Mouse (Mus musculus) lung, adult 18-20 months (tissue): ENCODE measurements around the gene Snai3.

Experiments
- DNase-seq, 2 experiments: peaks; one replicate each; pipeline ENCODE4 v3.0.0; 2022; ENCODE audit warnings: mixed read lengths in 2 of 2

Snai3 gene

DNA sequence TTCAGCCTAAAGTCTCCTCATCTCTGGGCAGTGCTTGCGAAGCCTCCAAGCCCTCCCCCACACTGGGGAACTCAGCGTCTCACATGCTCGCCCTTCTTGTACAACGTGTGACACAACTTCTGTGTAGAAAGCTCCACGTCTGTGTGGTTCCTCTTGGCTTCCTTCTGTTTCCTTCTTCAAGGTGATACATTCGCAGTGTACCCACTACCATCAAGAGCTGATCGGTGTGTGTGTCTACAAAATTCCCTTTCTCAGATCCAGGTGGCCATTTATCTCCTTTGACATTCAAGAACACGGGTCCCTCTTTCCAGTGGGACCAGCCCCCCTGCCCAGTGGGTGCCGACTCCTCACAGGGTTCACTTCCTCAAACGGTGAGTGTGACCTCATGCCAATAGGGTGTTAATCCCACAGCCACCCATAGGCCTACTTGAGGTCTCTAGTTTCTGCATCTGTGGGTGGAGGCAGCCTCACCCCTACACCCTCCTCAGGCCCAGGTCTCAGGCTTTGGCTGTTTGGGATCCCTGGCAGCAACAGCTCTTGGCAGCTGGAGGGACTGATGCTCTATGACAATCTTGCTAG is 30.4 kb downstream of the Snai3 start:
- DNase-seq: peak; percentile 45 to 61

DNA sequence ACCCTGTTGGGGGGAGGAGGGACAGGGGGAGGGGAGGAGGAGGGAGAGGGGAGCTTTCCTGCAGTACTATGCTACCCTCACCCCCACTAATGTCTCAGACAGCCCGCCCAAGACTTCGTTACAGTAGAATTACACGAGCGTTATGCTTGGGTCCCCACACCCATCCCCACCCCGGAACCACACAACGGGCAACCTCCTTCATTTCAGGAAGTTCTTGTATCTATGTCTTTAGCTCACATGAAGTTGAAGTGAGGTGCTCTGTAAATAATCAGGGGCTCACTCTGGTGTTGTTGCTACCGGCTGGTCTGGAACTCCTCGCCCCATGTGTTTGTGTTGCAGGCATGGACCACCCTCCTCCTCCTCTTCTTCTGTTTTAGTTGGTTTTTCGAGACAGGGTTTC is 32.4 kb downstream of the Snai3 start:
- no peak for DNase-seq

DNA sequence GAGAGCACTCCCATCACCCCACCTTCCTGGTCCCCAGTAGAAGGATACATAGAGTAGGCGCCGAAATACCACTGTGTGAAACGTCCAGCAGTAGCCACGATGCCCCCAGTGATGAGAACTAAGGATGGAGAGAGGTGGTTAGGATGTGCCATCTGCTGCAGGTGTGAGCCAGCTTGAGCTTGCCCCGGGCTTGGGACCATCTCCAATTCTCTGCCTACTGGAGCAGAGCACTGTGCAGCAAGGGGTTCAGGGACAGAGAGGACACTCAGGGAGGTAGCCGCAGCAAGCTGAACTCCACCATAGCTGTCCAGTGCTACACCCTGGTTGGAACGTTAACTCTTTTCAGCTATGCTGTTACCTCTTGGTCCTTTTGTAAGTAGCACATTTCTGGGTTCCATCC is 32.9 kb downstream of the Snai3 start:
- DNase-seq: no peak

DNA sequence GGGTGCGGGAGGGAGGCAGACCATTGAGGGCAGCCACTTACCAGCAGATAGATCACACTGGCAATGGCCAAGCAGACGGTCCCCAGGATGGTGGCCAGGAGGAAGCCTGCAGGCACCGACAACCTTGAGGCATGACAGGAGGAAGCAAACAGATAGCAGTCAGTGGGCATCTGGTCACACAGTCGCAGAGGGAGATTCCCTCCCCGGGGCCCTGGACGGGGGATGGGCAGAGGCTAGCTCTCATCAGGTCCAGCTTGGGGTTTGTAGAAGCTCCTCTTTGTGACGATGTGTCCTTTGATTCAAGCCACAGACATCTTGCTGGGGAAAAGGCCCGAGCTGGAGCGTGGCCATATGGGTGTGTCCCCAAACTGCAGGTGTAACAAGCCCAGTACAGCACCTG is 34.4 kb downstream of the Snai3 start:
- DNase-seq: no peak

DNA sequence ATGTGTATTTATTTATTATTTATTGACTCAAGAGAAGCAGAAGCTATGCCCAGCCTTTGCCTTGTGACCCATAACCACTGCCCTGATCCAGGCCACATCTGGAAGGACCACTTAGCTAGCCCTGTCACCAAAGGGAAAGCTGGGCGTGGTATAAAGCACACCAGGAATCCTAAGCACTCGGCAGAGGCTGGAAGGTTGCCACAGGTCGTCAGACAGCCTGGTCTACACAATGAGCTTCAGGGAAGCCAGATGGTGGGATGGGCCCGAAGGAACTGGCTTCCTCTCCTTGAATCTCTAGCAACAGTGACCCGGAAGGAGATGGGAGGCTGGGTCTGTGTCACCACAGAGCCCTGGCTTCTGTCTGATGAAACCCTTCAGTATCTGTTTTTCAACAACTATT is 36.9 kb downstream of the Snai3 start:
- peak; percentile 50 to 61 for DNase-seq

DNA sequence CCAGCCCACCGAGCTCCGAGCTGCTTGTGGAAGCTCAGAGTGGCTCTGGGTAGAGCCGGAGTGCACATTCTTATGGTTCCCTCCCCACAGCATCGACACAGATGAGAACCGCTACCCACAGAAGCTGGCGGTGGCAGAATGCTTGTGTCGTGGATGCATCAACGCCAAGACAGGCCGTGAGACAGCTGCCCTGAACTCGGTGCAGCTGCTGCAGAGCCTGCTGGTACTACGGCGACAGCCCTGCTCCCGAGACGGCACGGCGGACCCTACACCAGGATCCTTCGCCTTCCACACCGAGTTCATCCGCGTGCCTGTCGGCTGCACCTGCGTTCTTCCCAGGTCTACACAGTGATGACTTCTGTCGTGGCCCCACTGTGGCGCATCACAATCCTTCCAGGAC is 37.3 kb downstream of the Snai3 start:
- no peak for DNase-seq

DNA sequence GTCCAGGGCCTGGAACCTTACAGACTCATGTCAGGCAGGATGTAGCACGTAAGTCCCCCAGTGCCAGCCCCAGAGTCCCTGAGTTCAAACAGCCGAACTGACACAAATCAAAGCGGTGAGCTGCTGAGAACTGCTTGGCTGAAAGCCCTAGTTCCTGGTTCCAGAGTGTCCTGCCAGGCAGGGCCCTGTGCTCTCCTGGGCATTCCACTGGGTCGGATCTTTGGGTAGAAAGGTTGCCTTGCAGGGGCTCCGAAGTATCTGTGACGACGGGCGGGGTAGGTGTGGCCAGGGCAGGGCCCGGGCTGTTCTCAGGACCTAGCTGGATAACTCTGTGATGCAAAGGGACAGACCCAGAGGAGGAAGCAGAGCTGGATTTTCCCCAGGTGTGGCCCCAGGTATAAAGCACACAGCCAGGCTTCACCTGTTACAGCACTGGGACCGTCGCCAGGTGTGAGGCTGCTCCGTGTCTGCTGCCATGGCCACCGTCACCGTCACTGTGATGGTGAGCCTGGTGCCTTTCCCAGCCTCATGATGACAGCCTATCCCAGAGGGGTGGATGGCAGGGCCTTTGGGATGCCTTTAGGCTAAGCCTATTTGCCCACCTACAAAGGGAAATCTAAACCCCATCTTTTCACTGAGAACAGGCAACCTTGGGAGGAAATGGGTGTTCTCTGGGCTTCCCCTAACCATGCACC is 39.0 kb downstream of the Snai3 start, which contains the start of gene Il17c:
Il17c (plus strand) TSS at position 645 of the 695 bp plus-strand sequence.
- DNase-seq: peak in 1 of 2 experiments; percentile 51

DNA sequence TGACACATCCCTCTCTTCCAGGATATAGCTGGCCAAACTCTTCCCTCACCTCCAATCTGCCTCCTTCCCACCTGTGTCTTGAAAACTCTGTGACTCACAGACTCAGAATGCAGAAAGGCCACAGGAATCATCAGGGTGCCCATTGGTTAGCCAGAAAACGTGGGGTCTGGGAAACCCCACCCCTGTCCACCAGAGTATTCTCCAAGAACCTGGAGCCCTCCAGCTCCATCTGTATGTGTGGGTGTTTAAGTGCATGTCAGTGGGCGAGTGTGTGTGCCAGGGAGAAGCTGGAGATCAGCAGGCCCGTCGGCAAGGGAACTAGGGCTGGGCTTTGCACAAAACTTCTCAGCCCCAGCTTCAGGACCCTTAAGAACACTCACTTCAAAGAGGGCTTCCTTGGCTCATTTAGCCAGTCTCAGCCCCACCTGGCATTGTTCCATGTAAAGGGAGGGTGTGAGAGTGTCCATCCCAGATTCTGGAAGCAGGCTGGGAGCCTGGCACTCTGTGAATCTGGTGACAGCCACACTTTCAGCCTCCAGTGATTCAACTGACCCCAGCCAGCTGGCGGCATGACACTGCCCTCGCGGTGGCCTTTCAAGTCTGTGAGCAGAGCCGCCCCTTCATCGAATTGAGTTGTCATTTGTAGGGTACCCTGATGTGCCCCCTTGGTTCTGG is 40.5 kb downstream of the Snai3 start:
- no peak for DNase-seq

DNA sequence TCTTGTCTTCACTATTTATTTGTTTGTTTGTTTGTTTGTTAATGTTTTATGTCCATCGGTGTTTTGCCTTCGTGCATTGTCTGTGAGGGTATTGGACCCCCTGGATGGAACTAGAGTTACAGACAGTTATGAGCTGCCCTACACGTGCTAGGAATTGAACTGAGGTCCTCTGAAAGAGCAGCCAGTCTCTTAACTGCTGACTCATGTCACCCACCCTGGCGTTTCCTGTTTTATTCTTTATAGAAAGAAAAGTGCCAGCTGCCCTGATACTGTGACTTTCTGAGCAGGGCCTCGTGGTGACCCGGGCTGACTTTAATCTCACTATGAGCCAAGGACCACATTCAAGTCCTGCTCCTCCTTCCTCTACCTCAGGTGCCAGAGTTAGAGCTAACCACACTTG is 45.0 kb downstream of the Snai3 start:
- no peak for DNase-seq

DNA sequence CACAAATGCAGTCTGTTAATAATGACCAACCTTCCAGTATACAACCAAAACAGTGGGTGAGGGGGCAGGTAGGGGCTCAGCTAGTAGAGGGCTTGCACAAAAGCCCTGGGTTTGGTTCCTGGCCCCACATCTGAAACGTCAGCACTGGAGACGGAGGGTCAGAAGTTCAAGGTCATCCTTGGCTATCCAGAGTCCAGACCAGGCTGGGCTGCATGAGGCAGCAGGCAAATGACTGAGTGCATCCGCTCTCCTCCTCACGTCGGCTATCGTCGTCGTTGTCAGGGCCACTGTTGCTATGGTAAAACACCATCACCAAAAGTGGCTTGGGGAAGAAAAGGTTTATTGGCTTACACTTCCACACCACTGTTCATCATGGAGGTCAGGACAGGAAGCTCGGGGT is 46.2 kb downstream of the Snai3 start:
- no peak for DNase-seq

DNA sequence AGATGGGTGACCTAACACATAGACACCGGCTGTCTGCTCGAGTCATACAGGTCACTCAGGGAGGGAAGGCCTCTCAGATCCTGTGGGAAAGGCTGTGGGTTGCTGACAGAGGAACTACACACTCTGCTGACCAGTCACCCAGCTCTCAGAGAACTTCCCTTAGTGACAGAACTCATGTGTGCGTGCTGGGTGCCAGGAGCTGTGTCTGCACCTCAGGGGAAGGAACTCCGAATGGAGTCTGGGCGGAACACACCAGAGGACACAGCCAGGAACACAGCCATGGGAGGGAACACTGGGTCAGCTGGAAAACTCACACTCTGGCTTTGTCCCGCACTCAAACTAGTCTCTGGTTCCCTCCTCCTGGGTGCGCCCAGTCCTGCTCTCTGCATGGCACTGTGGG is 52.9 kb downstream of the Snai3 start:
- DNase-seq: no peak

DNA sequence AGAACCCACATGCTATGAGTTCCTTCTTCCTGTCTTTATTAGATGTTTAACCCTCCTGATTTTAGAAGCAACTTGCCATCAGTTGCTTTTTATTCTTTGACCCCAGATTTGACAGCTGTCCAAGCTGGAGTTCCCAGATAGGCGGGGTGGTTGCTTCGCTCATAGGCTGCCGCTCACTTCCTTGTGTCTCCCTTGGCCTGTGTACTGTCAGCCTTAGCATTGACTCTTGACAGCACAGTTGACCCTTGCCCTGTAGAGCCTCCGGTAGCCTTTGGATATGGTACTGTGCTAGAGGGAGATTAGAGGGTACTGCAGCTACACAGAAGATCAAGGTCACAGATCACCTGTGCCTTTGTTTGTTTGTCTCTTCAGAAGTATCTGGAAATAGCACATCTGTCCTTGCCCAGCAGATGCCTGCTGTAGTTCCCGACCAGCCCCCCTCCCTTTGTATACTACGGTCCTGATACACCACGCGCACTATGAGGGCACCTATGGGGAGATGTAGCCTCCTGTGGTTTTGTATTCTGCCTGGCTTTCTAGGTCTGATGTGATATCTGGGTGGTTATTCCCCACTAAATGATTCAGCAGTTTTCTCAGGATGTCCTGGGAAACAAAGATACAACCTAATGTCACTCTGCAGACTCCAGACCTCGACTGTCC is 55.3 kb downstream of the Snai3 start:
- no peak for DNase-seq
